Mouse (Mus musculus) forebrain, embryonic 15.5 days (tissue): Measurements from ENCODE around the gene March4. TPM values are rescaled to one million over a fixed set of nuclear protein-coding genes. Genes with fewer than 3 reads are reported as not detected.
A peak's percentile ranks its signal among the peaks of the same experiment; 100 is the strongest.

Source experiments
- ATAC-seq: fragments of 200-750 bp; cut with Nextera tagmentation; replicated peaks from 2 replicates; pipeline ENCODE4 v1.8.0; 2017; ENCODE audit warnings: mild to moderate bottlenecking, moderate TSS enrichment, moderate library complexity
- H3K27ac ChIP-seq: fragments of 300-500 bp; sonication (generic); replicated peaks from 2 replicates; pipeline ENCODE4 v1.5.1; 2015; ENCODE audit warnings: mild to moderate bottlenecking, inconsistent platforms
- H3K27me3 ChIP-seq: fragments of 300-500 bp; sonication (generic); 2 replicates; pipeline ENCODE4 v1.6.1; 2015; ENCODE audit warnings: inconsistent platforms
- H3K36me3 ChIP-seq: fragments of 300-500 bp; sonication (generic); 2 replicates; pipeline ENCODE4 v1.6.1; 2015; ENCODE audit warnings: mild to moderate bottlenecking, inconsistent platforms
- H3K4me1 ChIP-seq: fragments of 300-500 bp; sonication (generic); 2 replicates; pipeline ENCODE4 v1.6.1; 2015; ENCODE audit warnings: inconsistent platforms
- H3K4me2 ChIP-seq: fragments of 300-500 bp; sonication (generic); replicated peaks from 2 replicates; pipeline ENCODE4 v1.6.1; 2015; ENCODE audit warnings: mild to moderate bottlenecking, inconsistent platforms
- H3K4me3 ChIP-seq: fragments of 300-500 bp; sonication (generic); 2 replicates; pipeline ENCODE4 v1.5.1; 2015; ENCODE audit warnings: mild to moderate bottlenecking, inconsistent platforms
- H3K9ac ChIP-seq: fragments of 300-500 bp; sonication (generic); replicated peaks from 2 replicates; pipeline ENCODE4 v1.6.1; 2015; ENCODE audit warnings: mild to moderate bottlenecking, inconsistent platforms
- H3K9me3 ChIP-seq: fragments of 300-500 bp; sonication (generic); 2 replicates; pipeline ENCODE4 v1.6.1; 2016; ENCODE audit warnings: inconsistent platforms
- WGBS: fragments of 180-500 bp; shearing (Covaris S2); methylation state at CpG from one replicate; pipeline ENCODE4 v1.1.7; 2015; ENCODE audit warnings: mixed read lengths; 5-methylcytosine and 5-hydroxymethylcytosine counted together
- polyA plus RNA-seq: library from polyadenylated mRNA; unstranded; fragments of >200 nt; fragmentation: Nextera tagmentation; extraction: Ambion mirVana; gene quantifications from 2 replicates; pipeline ENCODE4 v1.2.1, GENCODE M21; 2015

Gene March4
- polyA plus RNA-seq, result 5.2 and 5.3 TPM in 2 replicates

- peak; percentile 68 for ATAC-seq
- under 1% methylated on average over 41 of the region's 41 CpGs for WGBS
These were observed at the start of gene March4 for GRCm38 (mm10) chr1:72536611-72537351. Gene March4, minus strand, starts transcription at chr1:72536930.

DNA sequence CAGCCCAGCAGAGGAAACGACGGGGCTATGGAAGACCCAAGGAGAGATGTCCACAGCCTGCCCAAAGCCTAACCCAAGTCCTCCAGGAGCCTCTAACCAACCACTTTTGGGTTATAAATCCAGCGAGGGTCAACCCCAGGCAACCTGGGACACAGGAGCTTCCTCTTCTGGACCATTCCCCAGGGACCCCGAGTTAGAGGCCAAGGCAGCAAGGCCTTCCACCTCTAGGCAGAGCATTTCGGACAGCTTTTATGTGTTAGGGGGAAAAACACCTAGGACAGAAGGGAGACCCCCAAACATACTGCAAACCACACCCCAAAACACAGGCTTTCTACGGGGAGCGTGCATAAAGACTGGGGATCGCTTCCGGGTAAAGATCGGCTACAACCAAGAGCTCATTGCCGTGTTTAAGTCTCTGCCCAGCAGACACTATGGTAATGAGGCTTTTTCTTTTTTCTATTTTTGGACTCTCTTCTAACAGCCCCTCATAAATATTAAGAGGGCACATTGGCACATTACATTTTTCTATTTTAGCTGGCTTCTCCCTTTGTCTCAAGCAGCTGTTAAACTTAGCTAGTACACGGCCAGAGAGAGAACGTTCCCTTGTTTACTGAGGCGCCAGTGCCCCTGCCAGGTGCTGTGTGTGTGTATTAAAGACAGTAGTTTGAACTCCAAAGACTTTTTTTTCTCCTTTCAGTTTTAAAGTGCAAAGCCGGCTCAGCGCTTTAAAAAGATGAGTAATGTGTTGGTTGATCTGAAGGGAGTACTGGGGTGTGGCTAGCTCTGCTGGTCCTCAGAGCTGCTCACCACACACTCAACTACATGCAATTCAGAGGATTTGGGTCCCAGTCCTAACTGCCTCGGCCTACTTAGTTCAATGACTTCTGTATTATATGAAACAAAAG lies 49.5 kb upstream of the March4 start:
- ATAC-seq, result no peak
- Histone ChIP-seq H3K4me3 (no peak overlapping the region), H3K9me3 (no peaks in the 10 kb centered on the region), H3K4me1 (peaks cover 20% of the 10 kb centered on the region), H3K36me3 (peaks cover 26% of the 10 kb centered on the region), H3K4me2 (no peak overlapping the region), H3K27ac (peak overlapping the region; percentile 9; the same call in 1 of the 2 replicates), H3K27me3 (no peaks in the 10 kb centered on the region), H3K9ac (no peak overlapping the region)
- WGBS, result 84% methylated on average over 17 of the region's 17 CpGs

More at GRCm38 (mm10) chr1:72536611-72537351, at the start of gene March4:
- Histone ChIP-seq H3K36me3 (no peaks in the 10 kb centered on the region), H3K9me3 (no peaks in the 10 kb centered on the region), H3K4me2 (peak within 1 kb of the TSS; percentile 89), H3K9ac (peak within 1 kb of the TSS; percentile 69), H3K4me1 (peaks cover 24% of the 10 kb centered on the region), H3K27ac (peak within 1 kb of the TSS; percentile 87), H3K4me3 (peak within 1 kb of the TSS; percentile 54), H3K27me3 (no peaks in the 10 kb centered on the region)

DNA sequence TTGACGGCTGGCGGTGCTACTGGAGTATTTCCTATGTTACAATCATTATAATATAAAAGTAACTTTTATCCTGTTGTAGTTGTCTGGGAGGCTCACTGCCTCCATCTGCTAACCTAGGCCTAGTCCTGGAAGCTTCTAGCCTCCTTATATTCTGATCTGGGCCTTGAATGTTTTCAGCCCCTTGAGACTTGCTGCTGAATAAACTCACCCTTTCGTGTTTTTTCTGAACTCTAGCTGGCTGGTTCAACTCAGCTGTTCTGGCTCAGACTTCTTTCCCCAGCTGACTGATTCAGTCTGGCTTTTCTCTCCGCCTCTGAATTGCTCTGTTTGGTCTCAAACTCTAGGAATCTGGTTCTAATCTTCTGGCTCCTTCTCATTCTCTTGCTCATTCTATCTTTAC lies 47.2 kb upstream of the March4 start:
- WGBS, result 80% methylated on average over 4 of the region's 4 CpGs
- H3K9me3 ChIP-seq, result no peaks in the 10 kb centered on the region
- ATAC-seq, result no peak

DNA sequence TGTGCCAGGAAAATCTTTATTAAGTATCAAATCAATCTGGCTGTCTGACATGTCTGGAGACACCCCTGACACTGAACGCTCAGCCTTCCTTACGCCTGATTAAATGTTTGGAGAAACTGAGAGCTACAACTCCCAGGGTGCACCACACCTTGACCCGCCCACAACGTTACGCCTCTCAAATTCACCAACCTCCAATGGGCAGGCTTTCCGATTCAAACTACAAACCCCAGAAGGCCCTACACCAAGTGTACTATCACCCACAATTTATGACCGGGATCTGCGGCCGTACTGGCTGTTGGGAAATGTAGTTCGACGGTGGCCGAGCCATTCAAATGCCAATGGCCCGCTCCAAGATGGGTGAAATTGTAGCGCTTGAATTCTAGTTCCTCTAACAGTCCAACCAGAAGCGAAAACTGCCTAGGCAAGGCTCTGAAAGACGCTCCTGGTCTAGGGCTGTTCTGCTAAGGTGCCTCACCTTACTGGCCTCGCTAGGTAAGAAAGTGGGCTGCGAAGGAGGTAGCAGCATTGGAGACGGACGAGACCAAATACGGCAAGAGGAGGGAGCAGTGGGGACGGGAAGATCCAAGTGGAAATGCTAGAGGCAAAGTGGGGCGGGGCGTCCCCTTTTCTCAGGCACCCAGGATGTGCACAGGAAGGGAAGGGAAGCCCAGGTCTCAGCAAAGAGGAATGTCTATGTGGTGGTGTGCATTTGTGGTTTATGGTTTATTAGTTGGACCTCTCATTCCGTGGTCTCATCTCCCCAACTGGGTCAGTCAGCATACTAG lies 46.4 kb upstream of the March4 start, which contains the start of gene Smarcal1:
Gene Smarcal1, plus strand, starts transcription at position 305 of the 785 bp plus-strand sequence.
- Histone ChIP-seq H3K36me3 (peaks cover 17% of the 10 kb centered on the region), H3K4me2 (peak within 1 kb of the TSS; percentile 51), H3K4me1 (peaks cover 27% of the 10 kb centered on the region), H3K27me3 (no peaks in the 10 kb centered on the region), H3K9me3 (no peaks in the 10 kb centered on the region), H3K9ac (peak within 1 kb of the TSS; percentile 64), H3K27ac (peak within 1 kb of the TSS; percentile 93), H3K4me3 (peak within 1 kb of the TSS; percentile 62)
- peak; percentile 99 for ATAC-seq
- under 1% methylated on average over 25 of the region's 25 CpGs for WGBS

More for the DNA sequence above, 47.2 kb upstream of the March4 start:
- peaks cover 17% of the 10 kb centered on the region for H3K36me3 ChIP-seq
- peak overlapping the region; percentile 51 for H3K4me2 ChIP-seq
- H3K27me3 ChIP-seq, result no peaks in the 10 kb centered on the region
- H3K4me3 ChIP-seq, result peak overlapping the region; percentile 62
- H3K9ac ChIP-seq, result peak overlapping the region; percentile 64
- H3K4me1 ChIP-seq, result peaks cover 20% of the 10 kb centered on the region
- H3K27ac ChIP-seq, result peak overlapping the region; percentile 93; the same call in 1 of the 2 replicates

DNA sequence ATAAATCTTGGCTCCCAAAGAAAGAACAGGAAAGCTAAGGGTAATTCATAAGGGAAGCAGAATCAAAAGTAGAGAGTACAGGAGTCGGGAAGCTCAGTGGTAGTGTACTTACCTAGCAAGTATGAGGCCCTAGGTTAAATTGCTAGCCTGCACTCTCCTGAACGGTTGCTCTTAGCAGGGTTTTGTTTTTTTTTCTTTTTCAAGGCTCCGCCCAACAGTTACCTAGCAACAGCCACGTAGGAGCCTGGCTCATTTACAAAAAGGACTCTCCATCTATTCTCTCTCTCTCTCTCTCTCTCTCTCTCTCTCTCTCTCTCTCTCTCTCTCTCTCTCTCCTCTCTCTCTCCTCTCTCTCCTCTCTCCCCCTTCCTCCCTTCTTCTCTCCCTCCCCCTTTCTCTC lies 42.1 kb upstream of the March4 start:
- Histone ChIP-seq H3K27me3 (no peaks in the 10 kb centered on the region), H3K4me2 (peak overlapping the region; percentile 16), H3K9me3 (no peaks in the 10 kb centered on the region), H3K27ac (no peak overlapping the region), H3K4me1 (peaks cover 26% of the 10 kb centered on the region), H3K9ac (no peak overlapping the region), H3K4me3 (peak overlapping the region; percentile 13), H3K36me3 (no peaks in the 10 kb centered on the region)
- WGBS, result 20% methylated on average over 4 of the region's 4 CpGs
- no peak for ATAC-seq

GRCm38 (mm10) chr1:72578351-72578750 lies 41.6 kb upstream of the March4 start:
- Histone ChIP-seq H3K9ac (no peak overlapping the region), H3K4me3 (peak overlapping the region; percentile 13), H3K4me2 (peak overlapping the region; percentile 16), H3K4me1 (peaks cover 23% of the 10 kb centered on the region), H3K27ac (no peak overlapping the region), H3K36me3 (no peaks in the 10 kb centered on the region), H3K9me3 (no peaks in the 10 kb centered on the region), H3K27me3 (no peaks in the 10 kb centered on the region)
- ATAC-seq, result no peak
- 33% methylated on average over 15 of the region's 15 CpGs for WGBS

- H3K27ac ChIP-seq, result no peak overlapping the region
- H3K36me3 ChIP-seq, result no peaks in the 10 kb centered on the region
- WGBS, result 2% methylated on average over 12 of the region's 12 CpGs
- peak overlapping the region; percentile 34 for H3K9ac ChIP-seq
- H3K9me3 ChIP-seq, result no peaks in the 10 kb centered on the region
- H3K4me1 ChIP-seq, result peaks cover 22% of the 10 kb centered on the region
- H3K27me3 ChIP-seq, result no peaks in the 10 kb centered on the region
- H3K4me2 ChIP-seq, result peak overlapping the region; percentile 30
- ATAC-seq, result no peak
- H3K4me3 ChIP-seq, result 0 out of 2 replicates have a peak overlapping the region, but pooled peaks have one; percentile 12
These were observed 40.8 kb upstream of the March4 start for GRCm38 (mm10) chr1:72577481-72577922.

GRCm38 (mm10) chr1:72575121-72575520 lies 38.4 kb upstream of the March4 start:
- Histone ChIP-seq H3K36me3 (no peaks in the 10 kb centered on the region), H3K4me1 (peaks cover 20% of the 10 kb centered on the region), H3K9ac (no peak overlapping the region), H3K27ac (no peak overlapping the region), H3K27me3 (no peaks in the 10 kb centered on the region), H3K4me2 (no peak overlapping the region), H3K9me3 (no peaks in the 10 kb centered on the region), H3K4me3 (no peak overlapping the region)
- no peak for ATAC-seq
- WGBS, result 60% methylated on average over 4 of the region's 4 CpGs

GRCm38 (mm10) chr1:72574608-72575007 lies 37.9 kb upstream of the March4 start:
- WGBS, result 59% methylated on average over 7 of the region's 7 CpGs
- no peak overlapping the region for H3K4me2 ChIP-seq
- ATAC-seq, result no peak
- peaks cover 20% of the 10 kb centered on the region for H3K4me1 ChIP-seq
- no peaks in the 10 kb centered on the region for H3K9me3 ChIP-seq
- no peaks in the 10 kb centered on the region for H3K27me3 ChIP-seq
- H3K4me3 ChIP-seq, result no peak overlapping the region
- H3K9ac ChIP-seq, result no peak overlapping the region
- no peak overlapping the region for H3K27ac ChIP-seq
- H3K36me3 ChIP-seq, result no peaks in the 10 kb centered on the region

DNA sequence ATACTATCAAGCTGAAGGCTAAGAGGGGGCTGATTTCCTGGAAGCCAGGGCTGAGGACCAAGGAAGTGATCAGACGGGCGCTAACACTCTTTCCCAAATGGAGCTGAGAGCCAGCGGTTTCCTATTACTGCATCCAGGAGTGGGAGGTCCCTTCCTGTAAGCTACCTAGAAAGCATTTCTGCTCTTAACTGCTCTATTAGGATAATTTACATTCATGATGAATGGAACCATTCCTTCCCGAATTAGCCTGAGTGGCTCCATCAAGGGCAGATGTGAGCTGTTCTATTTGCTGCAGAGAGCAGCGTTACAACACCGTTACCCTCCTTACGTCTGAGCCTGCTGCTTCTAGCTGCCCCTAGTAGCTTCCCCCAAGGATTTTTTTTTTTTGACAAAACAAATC lies 37.3 kb upstream of the March4 start:
- Histone ChIP-seq H3K4me3 (no peak overlapping the region), H3K4me1 (peaks cover 20% of the 10 kb centered on the region), H3K27me3 (no peaks in the 10 kb centered on the region), H3K36me3 (no peaks in the 10 kb centered on the region), H3K27ac (no peak overlapping the region), H3K4me2 (no peak overlapping the region), H3K9ac (no peak overlapping the region), H3K9me3 (no peaks in the 10 kb centered on the region)
- WGBS, result 48% methylated on average over 7 of the region's 7 CpGs
- ATAC-seq, result no peak

GRCm38 (mm10) chr1:72568725-72569124 lies 32.0 kb upstream of the March4 start:
- no peaks in the 10 kb centered on the region for H3K4me1 ChIP-seq
- no peak overlapping the region for H3K9ac ChIP-seq
- H3K27me3 ChIP-seq, result no peaks in the 10 kb centered on the region
- H3K9me3 ChIP-seq, result no peaks in the 10 kb centered on the region
- no peak overlapping the region for H3K27ac ChIP-seq
- no peak overlapping the region for H3K4me2 ChIP-seq
- WGBS, result 94% methylated on average over 8 of the region's 8 CpGs
- no peaks in the 10 kb centered on the region for H3K36me3 ChIP-seq
- H3K4me3 ChIP-seq, result no peak overlapping the region
- no peak for ATAC-seq
